Mouse (Mus musculus): ENCODE results near the gene Ern2.

Ern2 gene

DNA sequence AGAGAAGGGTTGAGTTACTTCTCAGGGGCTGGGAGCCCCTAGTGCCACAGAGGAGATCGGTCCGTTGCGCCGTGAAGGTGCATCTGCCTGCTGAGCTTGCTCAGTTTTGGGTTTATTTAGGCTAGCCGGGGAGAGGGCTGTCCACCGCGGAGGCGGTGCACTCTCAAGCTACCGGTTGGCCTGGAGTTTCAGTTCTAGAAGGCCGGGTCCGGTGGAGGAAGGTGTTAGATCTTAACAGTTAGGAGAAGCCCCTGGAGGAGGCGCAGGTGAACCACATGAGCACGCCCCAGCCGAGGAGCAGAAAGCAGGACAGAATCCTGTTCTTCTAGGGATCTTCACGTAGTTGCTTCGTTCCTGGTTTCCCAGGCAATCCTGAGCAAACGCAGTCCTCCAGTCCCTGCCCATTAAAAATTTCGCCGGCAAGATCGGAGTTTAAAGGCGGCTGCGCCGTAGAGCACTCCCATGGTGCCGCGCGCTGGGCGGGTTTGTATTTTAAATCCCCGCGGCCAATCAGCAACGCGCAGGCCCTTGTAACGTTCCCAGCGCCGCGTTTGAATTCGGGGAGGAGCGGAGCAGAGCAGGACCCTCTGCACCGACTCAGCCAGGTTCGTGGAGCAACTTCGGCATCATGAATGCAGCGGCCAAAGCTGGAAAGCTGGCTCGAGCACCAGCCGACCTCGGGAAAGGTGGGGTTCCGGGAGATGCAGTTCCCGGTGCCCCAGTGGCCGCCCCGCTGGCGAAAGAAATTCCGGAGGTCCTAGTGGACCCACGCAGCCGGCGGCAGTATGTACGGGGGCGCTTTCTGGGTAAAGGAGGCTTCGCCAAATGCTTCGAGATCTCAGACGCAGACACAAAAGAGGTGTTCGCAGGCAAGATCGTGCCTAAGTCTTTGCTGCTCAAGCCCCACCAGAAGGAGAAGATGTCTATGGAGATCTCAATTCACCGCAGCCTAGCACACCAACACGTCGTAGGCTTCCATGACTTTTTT, 26.8 kb downstream of the Ern2 start, which contains the start of gene Plk1:
TSS of gene Plk1 (plus strand) at position 525 of the 988 bp plus-strand sequence.
- DNase-seq (ENCODE audit: low spot score in 2 of 2), result peak; percentile 58 to 78

DNA sequence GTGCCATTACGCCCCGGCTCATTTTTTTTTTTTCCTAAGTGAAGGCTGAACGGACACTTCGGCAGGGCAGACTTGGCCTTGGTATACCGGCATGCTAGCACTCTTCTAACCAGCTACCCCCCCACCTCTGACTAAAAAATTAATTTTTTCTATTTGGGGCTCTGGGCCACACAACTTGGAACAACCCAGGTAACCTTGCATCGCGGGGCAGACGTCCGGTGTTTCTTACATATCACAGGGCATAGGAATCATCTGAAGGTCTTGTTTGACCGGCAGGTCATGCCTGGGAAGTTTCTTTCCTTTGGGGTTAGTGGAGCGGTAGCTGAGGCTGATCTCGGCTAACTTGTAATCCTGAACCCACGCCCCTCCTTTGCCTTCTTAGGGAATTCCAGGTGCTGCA, 27.5 kb downstream of the Ern2 start:
- no peak for DNase-seq (ENCODE audit: low spot score in 2 of 2)

DNA sequence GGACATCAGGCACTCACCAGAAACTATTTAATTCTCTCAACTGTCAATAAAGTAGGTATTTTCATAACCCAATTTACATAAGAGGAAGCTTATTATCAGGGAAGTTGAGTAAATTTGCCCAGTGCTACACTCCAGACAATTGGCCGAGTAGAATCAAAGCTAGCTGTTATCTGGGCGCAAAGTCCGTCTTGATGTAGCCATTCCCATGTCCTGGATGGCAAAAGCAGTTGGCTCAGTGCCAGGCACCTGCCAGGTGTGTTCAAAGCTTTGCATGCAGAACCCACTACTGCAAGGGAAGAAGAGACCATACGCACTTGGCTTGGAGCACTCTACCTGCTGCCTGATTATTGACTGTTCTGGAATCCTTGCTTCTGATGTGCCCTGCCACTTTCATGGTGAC, 33.5 kb downstream of the Ern2 start:
- no peak for DNase-seq (ENCODE audit: low spot score in 2 of 2)

DNA sequence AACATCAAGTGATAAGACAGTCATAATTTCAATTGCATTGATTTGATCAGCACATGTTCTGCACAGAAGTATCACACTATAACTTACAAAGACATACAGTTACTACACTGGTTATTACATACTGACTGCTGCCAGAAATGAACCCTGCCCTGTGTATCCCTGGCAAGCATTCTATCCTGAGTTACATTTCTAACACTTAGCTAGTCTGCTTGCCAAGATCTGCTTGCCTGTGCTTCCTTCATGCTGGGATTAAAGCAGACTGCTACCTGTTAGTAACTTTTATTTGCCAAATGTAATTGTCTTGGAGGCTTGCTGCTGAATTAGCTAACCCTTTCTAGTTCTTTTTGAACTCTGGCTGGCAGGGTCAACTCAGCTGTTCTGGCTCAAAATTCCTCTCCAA, 45.0 kb downstream of the Ern2 start:
- no peak for DNase-seq (ENCODE audit: low spot score in 2 of 2)

DNA sequence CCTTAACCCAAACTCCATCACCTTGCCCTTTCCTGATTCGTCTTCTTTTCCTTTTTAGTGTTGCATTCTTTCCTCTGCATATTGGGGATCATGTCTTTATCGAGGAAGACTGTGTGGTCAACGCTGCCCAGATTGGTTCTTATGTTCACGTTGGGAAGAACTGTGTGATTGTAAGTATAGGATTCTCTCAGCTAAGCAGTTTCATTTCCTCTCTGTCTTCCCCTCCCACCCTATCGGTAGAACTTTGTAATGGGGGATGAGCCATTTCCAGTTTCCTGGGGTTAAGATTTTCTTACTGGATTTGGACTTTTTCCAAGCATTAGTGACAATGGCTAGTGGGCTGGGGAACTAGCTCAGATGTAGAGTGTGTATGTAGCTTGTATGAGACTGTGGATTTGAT, 47.8 kb downstream of the Ern2 start:
- no peak for DNase-seq (ENCODE audit: low spot score in 2 of 2)

DNA sequence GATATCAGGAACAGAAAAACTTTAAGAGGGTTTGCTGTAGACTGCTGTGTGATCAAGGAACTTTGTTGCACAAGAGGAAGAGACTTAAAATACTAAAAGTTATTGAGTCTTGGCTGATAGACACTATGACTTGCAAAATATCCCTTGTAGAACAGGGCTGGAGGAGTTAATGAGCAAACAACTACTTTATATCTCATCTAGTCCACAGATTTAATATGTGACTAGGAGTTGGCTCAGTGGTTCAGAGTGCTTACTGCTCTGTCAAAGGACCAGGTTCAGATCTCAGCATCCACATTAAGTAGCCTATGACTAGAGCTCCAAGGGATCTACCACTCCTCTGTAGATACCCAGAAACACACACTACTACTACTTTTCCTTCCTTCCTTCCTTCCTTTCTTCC, 48.9 kb downstream of the Ern2 start:
- no peak for DNase-seq (ENCODE audit: low spot score in 2 of 2)

DNA sequence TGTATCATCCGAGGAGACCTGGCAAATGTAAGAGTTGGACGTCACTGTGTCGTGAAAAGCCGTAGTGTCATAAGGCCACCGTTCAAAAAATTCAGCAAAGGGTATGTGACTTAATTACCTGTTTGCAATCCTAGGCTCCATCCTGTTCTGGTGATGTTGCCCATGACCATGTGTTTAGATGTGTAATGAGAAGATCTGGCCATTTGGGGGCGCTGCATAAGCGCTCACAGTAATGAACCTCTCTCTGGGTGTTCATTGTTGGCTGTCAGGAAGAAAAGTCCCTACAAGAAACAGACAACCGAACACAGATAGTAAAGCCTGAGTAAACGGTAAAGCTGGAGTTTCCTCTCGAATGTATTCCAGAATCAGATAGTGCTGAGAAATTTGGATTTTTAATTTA, 50.9 kb downstream of the Ern2 start:
- no peak for DNase-seq (ENCODE audit: low spot score in 2 of 2)

DNA sequence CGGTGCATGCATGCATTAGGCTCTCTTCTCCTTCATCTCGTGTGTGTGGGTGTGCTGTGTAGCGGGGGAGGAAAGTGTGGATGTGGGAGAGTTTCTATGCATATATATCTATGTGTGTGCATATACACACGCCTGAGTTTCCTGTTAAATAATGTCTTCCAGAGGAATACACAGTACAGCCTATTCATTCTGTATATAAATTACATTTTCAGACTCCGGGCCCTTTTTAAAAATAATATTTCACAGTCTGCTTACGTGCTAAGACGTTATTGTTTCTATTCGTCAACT, 52.7 kb downstream of the Ern2 start:
- no peak for DNase-seq (ENCODE audit: low spot score in 2 of 2)

DNA sequence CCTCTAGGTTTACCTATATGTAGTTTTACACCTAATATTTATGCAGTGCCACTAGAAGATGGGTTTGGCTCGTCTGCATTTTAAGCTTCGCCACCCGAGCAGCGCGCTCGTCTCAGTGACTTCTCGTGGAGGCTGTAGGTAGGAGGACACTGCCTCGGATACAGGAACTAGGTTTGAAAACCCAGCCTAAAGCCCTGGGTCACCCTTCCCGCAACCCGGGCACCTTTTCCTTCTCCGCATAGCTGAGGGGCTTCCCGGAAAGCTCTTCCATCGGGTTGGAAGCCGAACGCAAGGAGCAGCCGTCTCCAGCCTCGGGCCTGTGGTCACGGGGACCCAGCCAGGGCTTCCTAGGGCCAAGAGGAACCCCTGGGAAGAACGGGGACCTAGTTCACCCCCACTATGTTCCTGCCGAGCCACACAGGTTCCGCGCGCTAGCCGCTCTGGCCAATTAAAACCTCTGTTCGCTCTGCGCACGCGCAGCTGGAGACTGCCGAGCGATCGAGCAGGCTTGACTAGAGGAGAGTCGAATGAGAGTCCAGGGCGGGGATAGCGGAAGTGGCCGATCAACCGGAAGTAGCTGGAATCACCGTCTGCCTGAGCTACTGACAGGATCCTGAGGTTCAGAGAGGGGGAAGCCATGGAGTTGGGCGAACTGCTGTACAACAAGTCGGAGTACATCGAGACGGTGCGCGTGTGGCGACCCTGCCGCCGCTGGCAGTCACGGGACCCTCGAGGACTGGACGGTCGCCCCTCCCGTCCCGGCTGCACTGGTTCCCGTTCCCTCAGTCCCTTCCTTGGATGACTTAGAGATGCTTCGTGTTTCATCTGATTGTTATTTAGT, 53.3 kb downstream of the Ern2 start, which contains the start of the genes Palb2 and Dctn5:
TSS of gene Palb2 (minus strand) at position 489 of the 841 bp plus-strand sequence.
TSS of gene Dctn5 (plus strand) at position 545 of the 841 bp plus-strand sequence.
- DNase-seq (ENCODE audit: low spot score in 2 of 2), result peak; percentile 97

DNA sequence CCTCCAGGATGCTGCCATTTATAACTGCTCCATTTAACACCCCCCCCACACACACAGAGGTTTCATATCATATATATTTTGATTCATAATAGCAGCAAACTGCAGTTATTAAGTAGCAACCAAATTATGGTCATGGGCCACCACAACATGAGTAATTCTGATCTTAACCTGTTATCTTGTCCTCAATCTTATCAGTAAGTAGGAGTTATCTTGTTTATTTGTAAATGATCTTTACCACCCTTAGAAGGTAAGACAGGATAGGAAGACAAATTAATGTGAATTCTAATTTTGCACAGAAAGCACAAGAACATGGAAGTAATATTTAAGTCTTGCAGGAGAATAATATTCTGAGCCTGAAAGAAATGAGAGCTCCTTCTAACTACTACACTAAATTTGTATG, 54.2 kb downstream of the Ern2 start:
- DNase-seq (ENCODE audit: low spot score in 2 of 2), result no peak

DNA sequence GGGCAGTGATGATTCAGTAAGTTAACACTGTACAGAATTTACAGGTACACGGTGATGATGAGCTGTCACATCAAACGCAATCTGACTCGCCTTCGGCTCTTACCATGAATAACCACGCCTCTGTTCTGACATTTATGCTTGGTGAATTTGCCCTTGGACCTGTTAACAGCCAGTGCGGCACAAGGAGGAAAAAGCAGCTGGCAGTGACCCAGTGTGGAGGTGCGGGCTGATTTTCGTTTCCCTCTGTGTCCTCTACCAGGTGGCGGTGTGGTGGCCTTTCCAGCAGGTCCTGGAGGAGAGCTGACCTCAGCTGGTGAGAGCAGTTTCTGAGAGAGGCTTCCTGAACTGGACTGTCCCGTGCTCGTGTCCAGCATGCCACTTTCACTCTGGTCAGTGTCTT, 59.1 kb downstream of the Ern2 start:
- no peak for DNase-seq (ENCODE audit: low spot score in 2 of 2)

DNA sequence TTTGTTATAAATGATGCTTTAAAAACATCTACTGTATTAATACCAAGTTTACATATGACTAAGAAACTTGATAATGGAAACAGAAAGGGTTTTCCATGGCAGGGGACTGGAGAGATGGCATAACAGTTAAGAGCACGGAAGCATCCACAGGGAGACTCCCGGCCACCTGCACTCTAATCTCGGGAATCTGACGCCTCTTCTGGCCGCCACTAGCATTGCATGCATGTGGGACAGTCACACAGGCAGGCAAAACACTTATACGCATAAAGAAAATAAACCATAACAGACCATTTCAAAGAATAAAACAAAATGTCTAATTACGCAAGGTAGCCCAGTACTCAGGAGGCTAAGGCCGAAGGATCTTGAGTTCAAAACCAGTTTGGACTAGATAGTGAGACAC, 60.4 kb downstream of the Ern2 start:
- no peak for DNase-seq (ENCODE audit: low spot score in 2 of 2)

DNA sequence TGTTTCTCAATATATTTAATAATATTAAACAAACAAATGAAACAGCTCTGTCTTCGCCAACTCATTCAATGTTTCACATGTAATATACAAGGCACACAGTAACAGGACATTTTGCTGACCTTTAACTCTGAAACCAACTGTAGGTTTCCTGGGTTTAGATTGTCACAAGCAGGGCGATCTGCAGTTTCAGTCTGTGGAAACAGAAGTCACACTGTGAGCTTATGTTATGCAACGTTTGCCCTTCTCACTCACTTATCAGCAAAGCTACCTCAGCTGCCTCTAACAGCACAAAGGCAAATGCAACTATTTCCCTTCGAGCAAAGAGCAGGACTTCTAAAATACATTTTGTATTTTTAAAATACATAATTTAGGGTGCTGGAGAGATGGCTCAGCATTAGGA, 62.5 kb downstream of the Ern2 start:
- no peak for DNase-seq (ENCODE audit: low spot score in 2 of 2)

All from frontal cortex, postnatal 14 days (tissue).